Mouse (Mus musculus) 416B (cell line): ENCODE results near the gene Dusp1.

Experiments
- DNase-seq: peaks from one replicate; pipeline ENCODE4 v3.0.0; 2011; ENCODE audit warnings: low read depth

Gene Dusp1

GRCm38 (mm10) chr17:26560526-26561289, 1.2 kb downstream of the Dusp1 start:
- peak; percentile 79 for DNase-seq

DNA sequence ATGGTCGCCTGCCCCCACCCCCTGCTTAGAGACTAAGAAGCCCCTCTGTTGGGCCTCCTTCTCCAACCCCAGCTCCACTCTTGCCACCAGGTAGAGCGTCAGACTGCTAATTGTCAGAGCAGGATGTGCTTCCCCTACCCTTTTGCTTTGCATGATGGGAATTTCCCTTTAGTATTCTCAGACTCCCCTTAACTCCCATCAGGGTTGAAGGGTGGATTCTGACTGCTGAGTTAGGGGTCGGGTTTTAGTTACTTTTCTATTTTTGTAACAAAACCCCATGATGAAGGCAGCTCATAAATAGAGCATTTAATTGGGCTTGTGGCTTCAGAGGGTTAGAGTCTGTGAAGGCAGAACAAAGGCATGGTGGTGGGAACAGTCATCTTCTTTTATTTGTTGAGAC, 8.9 kb downstream of the Dusp1 start:
- DNase-seq = no peak

GRCm38 (mm10) chr17:26551104-26551503, 10.8 kb downstream of the Dusp1 start:
- no peak for DNase-seq

GRCm38 (mm10) chr17:26549148-26549809, 12.6 kb downstream of the Dusp1 start:
- DNase-seq = peak; percentile 54

DNA sequence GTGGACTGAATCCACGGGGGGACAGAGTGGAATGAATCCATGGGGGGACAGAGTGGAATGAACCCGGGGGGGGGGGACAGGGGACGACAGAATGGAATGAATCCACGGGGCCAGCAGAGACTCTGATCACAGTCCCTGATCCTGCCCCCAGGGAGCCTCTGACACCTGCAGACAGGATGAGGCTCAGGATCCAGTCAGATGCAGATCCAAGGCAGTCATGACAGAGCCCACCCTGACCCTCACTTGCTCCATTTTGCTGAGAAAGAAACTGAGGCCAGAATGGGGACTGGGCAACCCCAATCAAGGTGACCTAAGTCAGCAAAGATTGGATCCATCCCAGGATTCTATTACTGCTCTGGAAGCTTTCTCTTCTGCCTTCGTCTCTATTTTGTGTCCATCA, 13.4 kb downstream of the Dusp1 start:
- no peak for DNase-seq

DNA sequence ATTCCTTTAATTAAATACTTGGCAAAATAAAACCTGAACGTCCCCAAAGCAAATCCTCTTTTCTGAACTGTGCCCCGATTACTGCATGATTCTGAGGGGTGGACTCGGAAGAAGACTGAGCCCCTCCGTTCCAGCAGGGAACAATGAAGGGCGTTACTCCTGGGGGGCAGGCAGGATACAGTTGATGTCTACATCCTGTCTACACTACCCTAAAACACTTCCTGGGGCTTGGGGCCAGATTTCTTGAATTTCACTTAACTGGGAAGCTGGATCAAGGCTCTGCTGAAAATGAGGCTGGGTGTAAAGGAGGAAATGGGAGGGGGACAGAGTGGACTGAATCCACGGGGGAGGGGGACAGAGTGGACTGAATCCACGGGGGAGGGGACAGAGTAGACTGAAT, 14.2 kb downstream of the Dusp1 start:
- DNase-seq = no peak

- DNase-seq = no peak
These were observed 17.5 kb downstream of the Dusp1 start for GRCm38 (mm10) chr17:26544319-26544963.

DNA sequence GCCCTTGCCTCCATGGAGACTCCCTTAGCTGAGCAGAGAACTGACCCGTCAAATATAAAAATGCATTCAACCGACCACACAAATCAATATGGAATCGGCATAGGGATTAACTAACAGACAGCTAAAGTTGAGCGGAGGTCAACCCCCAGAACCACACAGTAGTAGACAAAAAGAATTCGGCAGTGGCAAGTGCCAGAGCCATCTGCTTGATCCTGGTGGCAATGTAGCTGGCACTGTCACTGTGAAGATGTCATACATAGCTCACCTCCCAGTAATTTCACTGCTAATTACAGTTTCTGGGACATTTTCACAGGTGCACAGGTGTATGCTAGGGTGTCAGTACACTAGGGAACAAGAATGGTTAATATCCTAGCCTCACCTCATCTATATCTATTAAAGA, 21.8 kb downstream of the Dusp1 start:
- no peak for DNase-seq

- peak; percentile 96 for DNase-seq
These were observed 24.0 kb downstream of the Dusp1 start for GRCm38 (mm10) chr17:26537722-26538471.

DNA sequence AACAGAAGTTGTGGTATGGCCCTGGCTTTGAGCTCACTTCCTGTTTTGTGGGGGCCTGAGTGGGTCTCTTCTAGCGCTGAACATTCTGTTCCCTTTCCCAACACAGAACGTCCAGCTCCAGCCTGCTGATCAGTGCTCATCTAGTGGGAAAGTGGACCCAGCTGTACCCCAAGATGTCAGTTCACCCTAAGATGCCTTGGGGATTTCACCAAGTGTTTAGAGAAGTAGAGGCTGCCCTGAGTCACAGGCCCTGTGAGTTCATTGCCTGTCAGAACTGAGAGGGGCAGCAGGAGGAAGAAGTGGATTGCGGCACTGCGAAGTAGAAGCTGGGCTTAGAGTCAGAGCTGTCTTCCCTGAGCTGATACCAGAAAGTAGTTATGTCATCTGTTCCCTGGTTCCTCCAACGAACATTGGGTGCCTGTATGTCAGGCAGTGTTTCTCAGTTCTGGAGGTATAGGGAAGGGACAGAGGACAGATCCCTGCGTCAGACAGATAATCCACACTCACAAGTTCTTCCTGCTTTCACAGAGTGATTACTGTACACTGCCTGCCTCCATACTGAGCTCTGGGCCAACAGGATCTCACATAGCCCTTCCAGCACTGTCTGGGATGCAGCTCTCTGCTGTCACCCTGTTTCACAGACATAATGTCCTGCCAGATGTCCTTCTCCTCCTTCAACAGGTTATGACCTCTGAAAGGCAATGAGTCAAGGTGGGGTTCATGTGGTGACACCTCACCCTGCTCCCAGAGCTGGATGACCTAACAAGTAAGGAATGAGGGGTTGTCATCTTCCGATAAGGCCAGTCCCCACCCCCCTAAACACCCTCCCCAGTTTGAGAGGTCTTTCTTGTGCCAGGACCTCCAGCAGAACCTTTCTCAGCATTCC, 26.4 kb downstream of the Dusp1 start:
- peak; percentile 60 for DNase-seq

GRCm38 (mm10) chr17:26534695-26535094, 27.2 kb downstream of the Dusp1 start:
- no peak for DNase-seq

DNA sequence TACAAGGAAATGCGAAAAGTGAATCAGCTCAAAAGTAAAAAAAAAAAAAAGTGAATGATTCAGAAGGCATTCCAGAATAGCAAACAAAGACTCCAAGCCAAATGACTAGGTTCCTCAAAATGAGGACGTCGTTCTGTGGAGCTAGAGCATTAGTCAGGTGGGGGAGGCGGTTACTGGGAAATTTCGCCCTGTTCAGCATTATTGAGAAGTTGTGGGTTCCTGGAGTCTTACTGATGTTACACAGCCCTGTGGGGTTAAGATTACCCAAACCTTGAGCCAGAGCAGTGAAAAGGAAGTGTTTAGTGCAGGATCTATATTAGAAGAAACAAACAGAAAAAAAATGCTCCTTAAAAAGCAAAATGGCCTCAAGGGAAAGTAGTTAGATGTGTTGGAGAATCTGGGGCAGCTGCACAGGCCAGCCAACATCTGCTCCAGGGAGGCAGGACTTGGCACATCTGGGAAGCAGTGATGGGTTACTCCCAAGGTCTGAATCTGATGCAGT, 28.0 kb downstream of the Dusp1 start:
- peak; percentile 79 for DNase-seq

GRCm38 (mm10) chr17:26532476-26533045, 29.4 kb downstream of the Dusp1 start:
- peak; percentile 57 for DNase-seq

DNA sequence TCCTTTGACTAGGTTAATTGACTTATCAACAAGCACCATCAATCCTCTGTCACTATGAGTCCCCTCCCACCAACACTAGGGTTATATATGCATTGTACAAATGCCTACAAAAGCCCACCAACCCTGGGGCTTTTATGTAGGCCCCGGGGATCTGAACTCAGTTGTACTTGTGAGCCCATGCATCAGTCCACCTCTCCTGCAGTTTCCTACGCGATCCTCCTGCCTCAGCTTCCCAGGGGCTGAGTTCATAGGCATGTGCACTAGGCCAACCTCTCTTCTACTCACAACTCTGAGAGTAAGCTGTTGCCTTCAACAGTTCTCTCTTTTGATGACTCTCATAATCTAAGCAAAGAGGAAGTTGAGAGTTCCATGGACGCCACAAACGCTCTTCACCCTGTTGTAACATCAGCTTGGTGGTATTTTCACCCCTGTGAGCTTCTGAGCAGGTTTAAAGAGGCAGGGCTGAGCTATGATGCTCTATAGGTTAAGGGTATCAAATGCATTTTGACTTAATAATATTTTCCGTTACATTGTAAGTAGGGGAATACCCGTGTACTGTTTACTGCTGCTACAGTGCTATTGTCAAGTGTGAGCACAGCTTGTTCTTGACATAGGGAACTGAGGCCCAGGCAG, 30.4 kb downstream of the Dusp1 start:
- peak; percentile 61 for DNase-seq

- no peak for DNase-seq
These were observed 31.3 kb downstream of the Dusp1 start for GRCm38 (mm10) chr17:26530590-26531081.

- DNase-seq = no peak
These were observed 32.1 kb downstream of the Dusp1 start for GRCm38 (mm10) chr17:26529791-26530241.

DNA sequence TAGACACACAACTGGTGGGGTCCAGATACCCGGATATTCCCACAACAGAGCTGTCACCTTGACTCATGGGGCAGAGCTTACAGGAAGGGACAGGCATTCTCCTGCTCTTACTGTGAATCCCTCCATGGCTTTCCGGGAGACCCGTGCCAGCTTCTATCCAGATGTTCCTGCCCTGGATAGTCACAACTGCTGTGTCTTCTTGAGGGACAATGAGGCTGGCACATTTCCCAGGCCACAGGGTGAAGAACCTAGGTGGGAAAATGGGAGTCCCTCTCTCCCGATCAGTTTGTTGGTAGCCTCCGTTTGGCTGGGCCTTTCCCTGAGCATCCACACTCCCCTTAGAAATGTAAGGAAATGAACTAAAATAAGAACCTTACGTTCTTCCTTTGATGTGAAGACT, 33.2 kb downstream of the Dusp1 start:
- no peak for DNase-seq

- no peak for DNase-seq
These were observed 34.6 kb downstream of the Dusp1 start for GRCm38 (mm10) chr17:26527291-26527690.

GRCm38 (mm10) chr17:26525316-26525715, 36.6 kb downstream of the Dusp1 start:
- DNase-seq = no peak

DNA sequence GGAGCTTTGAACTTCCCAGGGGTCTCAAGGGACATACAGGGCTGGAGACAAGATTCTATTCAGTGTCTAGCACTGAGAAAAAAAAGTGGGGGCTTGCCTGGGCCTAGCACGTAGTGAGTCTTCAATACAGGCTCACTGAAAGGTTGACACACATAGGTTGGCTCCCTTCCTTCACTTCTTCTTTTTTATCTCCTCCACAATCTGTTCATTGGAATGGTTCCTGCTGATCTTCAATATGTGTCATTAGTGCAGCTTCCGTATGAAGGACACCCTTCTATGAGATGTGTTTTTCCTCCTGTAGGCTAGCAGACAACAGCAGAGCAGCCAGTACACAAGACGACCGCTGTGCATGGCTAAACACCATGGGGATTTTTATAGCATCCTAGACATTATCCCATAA, 37.1 kb downstream of the Dusp1 start:
- DNase-seq = no peak
